Mouse (Mus musculus) ES-Bruce4 (cell line): ENCODE data around the gene 2310022A10Rik. TPM values are rescaled to one million over a fixed set of nuclear protein-coding genes. Genes with fewer than 3 reads are reported as not detected.

Experiments used
- H3K27ac ChIP-seq: 2 replicates; pipeline ENCODE4 v1.5.1; 2012; ENCODE audit warnings: low read length, inconsistent platforms; ENCODE audit not compliant: insufficient read depth
- H3K27me3 ChIP-seq: 2 replicates; pipeline ENCODE4 v1.6.1; 2012; ENCODE audit warnings: mild to moderate bottlenecking, low read length, inconsistent platforms; ENCODE audit not compliant: control insufficient read depth, poor library complexity, insufficient read depth, severe bottlenecking
- H3K36me3 ChIP-seq: 2 replicates; pipeline ENCODE4 v1.6.1; 2012; ENCODE audit warnings: inconsistent platforms, mild to moderate bottlenecking, low read length, moderate library complexity; ENCODE audit not compliant: control insufficient read depth, poor library complexity, insufficient read depth, severe bottlenecking
- H3K4me1 ChIP-seq: one replicate; pipeline ENCODE4 v1.8.1; 2011; ENCODE audit warnings: low read length; ENCODE audit not compliant: control insufficient read depth, insufficient read depth
- H3K4me3 ChIP-seq: 2 replicates; pipeline ENCODE4 v1.5.1; 2011; ENCODE audit warnings: low read depth, mild to moderate bottlenecking, low read length
- H3K9ac ChIP-seq: 2 replicates; pipeline ENCODE4 v1.6.1; 2012; ENCODE audit warnings: low read depth, mild to moderate bottlenecking, inconsistent platforms; ENCODE audit not compliant: poor library complexity, severe bottlenecking
- H3K9me3 ChIP-seq: replicated peaks from 2 replicates; pipeline ENCODE4 v1.6.1; 2012; ENCODE audit warnings: mild to moderate bottlenecking, low read length, inconsistent platforms; ENCODE audit not compliant: control insufficient read depth, poor library complexity, insufficient read depth, severe bottlenecking
- CTCF ChIP-seq: IDR thresholded peaks from one replicate; pipeline ENCODE4 v1.8.1; 2011; ENCODE audit warnings: low read depth, low read length
- EP300 ChIP-seq: IDR thresholded peaks from 2 replicates; pipeline ENCODE4 v1.6.1; 2011; ENCODE audit warnings: low read depth, low read length; ENCODE audit not compliant: insufficient read depth
- POLR2A ChIP-seq: IDR thresholded peaks from one replicate; pipeline ENCODE4 v1.8.1; 2011; ENCODE audit warnings: low read length; ENCODE audit not compliant: insufficient read depth
- polyA plus RNA-seq: library from polyadenylated mRNA; stranded (reverse); fragments of >200 nt; gene quantifications from 2 replicates; pipeline ENCODE4 v1.2.4, GENCODE M21; 2011; ENCODE audit warnings: low read depth; ENCODE audit not compliant: missing spikeins, insufficient read depth, insufficient read length

Gene 2310022A10Rik
- polyA plus RNA-seq, 1 experiment = 36.7 TPM

DNA sequence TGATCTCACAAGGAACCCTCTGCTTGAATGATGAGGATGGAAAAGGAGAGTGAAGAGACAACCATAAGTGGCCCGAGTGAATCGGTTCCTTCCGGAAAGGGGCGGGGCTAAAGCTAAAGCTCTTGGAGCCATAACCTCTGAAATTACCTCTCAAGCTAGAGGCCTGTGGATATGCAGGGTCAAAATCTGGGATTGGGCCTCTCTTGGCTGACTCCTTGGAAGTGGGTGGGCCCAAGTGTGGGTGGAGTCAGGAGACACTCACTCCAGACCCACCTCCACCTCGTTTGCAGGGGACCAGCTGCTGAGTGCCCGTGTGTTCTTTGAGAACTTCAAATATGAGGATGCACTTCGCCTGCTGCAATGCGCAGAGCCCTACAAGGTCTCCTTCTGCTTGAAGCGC lies 38.1 kb upstream of the 2310022A10Rik start:
- Histone ChIP-seq H3K27ac (no peak overlapping the region), H3K36me3 (no peaks in the 10 kb centered on the region), H3K27me3 (no peaks in the 10 kb centered on the region), H3K9me3 (no peaks in the 10 kb centered on the region), H3K4me3 (peak overlapping the region; percentile 11; the same call in 1 of the 2 replicates), H3K4me1 (peaks cover 3% of the 10 kb centered on the region), H3K9ac (no peak overlapping the region)
- no peak for TF ChIP-seq CTCF
- no peak for TF ChIP-seq EP300
- no peak for TF ChIP-seq POLR2A

DNA sequence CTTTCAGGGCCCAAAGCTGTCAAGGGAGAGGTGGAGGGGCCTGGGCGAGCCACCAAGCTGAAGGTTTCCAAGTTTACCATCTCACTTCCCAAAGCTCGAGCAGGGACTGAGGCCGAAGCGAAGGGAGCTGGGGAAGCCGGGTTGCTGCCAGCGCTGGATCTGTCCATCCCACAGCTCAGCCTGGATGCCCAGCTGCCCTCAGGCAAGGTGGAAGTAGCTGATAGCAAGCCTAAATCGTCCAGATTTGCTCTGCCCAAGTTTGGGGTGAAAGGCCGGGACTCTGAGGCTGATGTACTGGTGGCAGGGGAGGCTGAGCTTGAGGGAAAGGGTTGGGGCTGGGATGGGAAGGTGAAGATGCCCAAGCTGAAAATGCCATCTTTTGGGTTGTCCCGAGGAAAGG lies 34.7 kb upstream of the 2310022A10Rik start:
- H3K27ac ChIP-seq = no peak overlapping the region
- H3K36me3 ChIP-seq = no peaks in the 10 kb centered on the region
- no peaks in the 10 kb centered on the region for H3K27me3 ChIP-seq
- H3K4me1 ChIP-seq = peaks cover 8% of the 10 kb centered on the region
- TF ChIP-seq POLR2A (no peak), EP300 (no peak), CTCF (no peak)
- no peak overlapping the region for H3K4me3 ChIP-seq
- H3K9ac ChIP-seq = no peak overlapping the region
- no peaks in the 10 kb centered on the region for H3K9me3 ChIP-seq

DNA sequence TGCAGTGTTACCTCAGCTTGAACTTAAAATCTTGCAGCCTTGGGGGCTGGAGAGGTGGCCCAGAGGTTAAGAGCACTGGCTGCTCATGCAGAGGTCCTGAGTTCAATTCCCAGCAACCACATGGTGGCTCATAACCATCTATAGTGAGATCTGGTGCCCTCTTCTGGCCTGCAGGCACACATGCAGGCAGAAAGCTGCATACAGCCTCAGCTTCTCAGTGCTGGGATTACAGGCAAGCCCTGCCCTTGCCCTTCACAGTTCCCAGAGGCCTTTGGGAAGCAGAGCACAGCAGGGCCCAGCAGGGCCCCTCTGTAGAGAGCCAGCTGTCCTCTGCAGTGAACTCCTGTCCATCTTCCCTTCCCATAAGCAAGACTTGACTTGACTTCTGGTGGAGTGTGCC lies 32.9 kb upstream of the 2310022A10Rik start:
- no peaks in the 10 kb centered on the region for H3K27me3 ChIP-seq
- peak overlapping the region; percentile 10 for H3K9ac ChIP-seq
- no peaks in the 10 kb centered on the region for H3K9me3 ChIP-seq
- no peak overlapping the region for H3K4me3 ChIP-seq
- peak overlapping the region; percentile 96 for H3K27ac ChIP-seq
- no peaks in the 10 kb centered on the region for H3K36me3 ChIP-seq
- H3K4me1 ChIP-seq = peaks cover 13% of the 10 kb centered on the region
- peak; percentile 9 for TF ChIP-seq POLR2A
- peak; percentile 65 for TF ChIP-seq CTCF
- TF ChIP-seq EP300 = 0 out of 2 replicates have a peak, but pooled peaks have one; percentile 47

- no peaks in the 10 kb centered on the region for H3K9me3 ChIP-seq
- H3K27ac ChIP-seq = peak overlapping the region; percentile 96
- H3K36me3 ChIP-seq = no peaks in the 10 kb centered on the region
- no peaks in the 10 kb centered on the region for H3K27me3 ChIP-seq
- H3K4me1 ChIP-seq = peaks cover 13% of the 10 kb centered on the region
- H3K9ac ChIP-seq = peak overlapping the region; percentile 10
- peak overlapping the region; percentile 38 for H3K4me3 ChIP-seq
- TF ChIP-seq EP300 = peak; percentile 76
- TF ChIP-seq POLR2A = no peak
- TF ChIP-seq CTCF = no peak
Measured at GRCm38 (mm10) chr7:27520599-27520998, 32.4 kb upstream of the 2310022A10Rik start.

DNA sequence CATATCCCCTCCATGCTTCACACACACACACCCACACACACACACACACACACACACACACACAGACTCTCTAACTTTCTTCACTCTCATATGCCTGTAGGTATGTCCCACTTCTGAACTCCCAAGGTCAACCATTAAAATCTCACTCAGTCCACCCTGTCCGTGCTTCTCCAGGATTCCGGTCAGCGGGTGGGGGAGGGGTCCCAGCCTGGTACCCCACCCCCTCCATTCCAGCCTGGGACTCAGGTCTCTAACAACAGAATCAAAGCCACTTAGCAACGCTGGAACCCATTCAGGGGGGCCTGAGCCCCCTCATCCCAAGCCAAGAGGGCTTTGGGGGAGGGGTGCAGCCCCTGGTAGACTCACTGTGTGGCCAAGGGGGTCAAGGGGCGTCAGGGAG lies 30.1 kb upstream of the 2310022A10Rik start, which contains the start of gene Hipk4:
Gene Hipk4 (plus strand): TSS at position 301 of the 400 bp plus-strand sequence.
- Histone ChIP-seq H3K27me3 (no peaks in the 10 kb centered on the region), H3K36me3 (no peaks in the 10 kb centered on the region), H3K27ac (peak within 1 kb of the TSS; percentile 13; the same call in 1 of the 2 replicates), H3K9me3 (no peaks in the 10 kb centered on the region), H3K4me3 (no peak within 1 kb of the TSS), H3K4me1 (peaks cover 13% of the 10 kb centered on the region), H3K9ac (no peak within 1 kb of the TSS)
- TF ChIP-seq EP300 (0 out of 2 replicates have a peak, but pooled peaks have one; percentile 48), CTCF (no peak)

DNA sequence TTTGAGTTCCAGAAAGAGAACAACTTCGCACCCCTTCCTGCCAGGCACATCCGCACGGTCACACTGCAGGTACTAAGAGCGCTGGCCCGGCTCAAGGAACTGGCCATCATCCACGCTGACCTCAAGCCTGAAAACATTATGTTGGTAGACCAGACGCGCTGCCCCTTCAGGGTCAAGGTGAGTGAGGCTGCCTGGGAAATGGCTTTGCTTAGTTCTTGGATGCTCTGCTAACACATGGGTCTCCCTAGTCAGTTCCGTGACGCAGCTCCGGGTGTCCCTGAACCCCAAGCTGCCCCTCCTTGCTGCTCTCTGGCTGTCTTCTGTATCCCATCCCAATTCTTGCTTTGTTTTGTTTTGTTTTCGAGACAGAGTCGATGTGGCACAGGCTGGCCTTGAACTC lies 29.2 kb upstream of the 2310022A10Rik start:
- Histone ChIP-seq H3K9ac (no peak overlapping the region), H3K36me3 (no peaks in the 10 kb centered on the region)

More for the DNA sequence above, 29.2 kb upstream of the 2310022A10Rik start:
- no peaks in the 10 kb centered on the region for H3K27me3 ChIP-seq
- no peak for TF ChIP-seq CTCF
- TF ChIP-seq POLR2A = no peak
- TF ChIP-seq EP300 = no peak
- H3K9me3 ChIP-seq = no peaks in the 10 kb centered on the region
- H3K4me3 ChIP-seq = no peak overlapping the region
- H3K4me1 ChIP-seq = peaks cover 13% of the 10 kb centered on the region
- H3K27ac ChIP-seq = no peak overlapping the region
